Mouse (Mus musculus) MEL (cell line): ENCODE data around the gene Pygm. TPM values are rescaled to one million over a fixed set of nuclear protein-coding genes. Genes with fewer than 3 reads are reported as not detected.

Experiments
- DNase-seq: peaks from one replicate; pipeline ENCODE4 v3.0.0; 2011; ENCODE audit warnings: low read depth, low spot score
- H3K27ac ChIP-seq: 2 replicates; pipeline ENCODE4 v1.5.1; 2012; ENCODE audit warnings: low read depth, mild to moderate bottlenecking, control low read depth, low read length, moderate library complexity; ENCODE audit not compliant: control insufficient read depth
- H3K27me3 ChIP-seq, 2 experiments: fragments of 150-350 bp in 1 of 2; sonication (generic) in 1 of 2; 2 replicates each; pipeline ENCODE4 v1.6.1; 2012; ENCODE audit warnings: low read length in 2 of 2, mild to moderate bottlenecking in 2 of 2, improper control_type of control experiment in 1 of 2, moderate library complexity in 1 of 2; ENCODE audit not compliant: insufficient read depth in 2 of 2, control insufficient read depth in 1 of 2
- H3K36me3 ChIP-seq, 2 experiments: 2 replicates each; pipeline ENCODE4 v1.6.1; 2012 to 2014; ENCODE audit warnings: low read length in 2 of 2, improper control_type of control experiment in 1 of 2, inconsistent platforms in 1 of 2, mild to moderate bottlenecking in 1 of 2; ENCODE audit not compliant: insufficient read depth in 2 of 2, control insufficient read depth in 1 of 2
- H3K4me1 ChIP-seq, 2 experiments: fragments of 150-350 bp in 1 of 2; sonication (generic) in 1 of 2; 2 replicates each; pipeline ENCODE4 v1.6.1; 2012; ENCODE audit warnings: low read length in 2 of 2, improper control_type of control experiment in 1 of 2, mild to moderate bottlenecking in 1 of 2; ENCODE audit not compliant: insufficient read depth in 2 of 2, control insufficient read depth in 1 of 2
- H3K4me3 ChIP-seq, 2 experiments: fragments of 150-350 bp in 1 of 2; sonication (generic) in 1 of 2; 2 replicates each; pipeline ENCODE4 v1.5.1; 2012; ENCODE audit warnings: low read depth in 2 of 2, low read length in 2 of 2, mild to moderate bottlenecking in 2 of 2, moderate library complexity in 2 of 2, control low read depth in 1 of 2, improper control_type of control experiment in 1 of 2; ENCODE audit not compliant: control insufficient read depth in 1 of 2, insufficient read depth in 1 of 2
- H3K79me2 ChIP-seq: 2 replicates; pipeline ENCODE4 v1.6.1; 2012; ENCODE audit warnings: mild to moderate bottlenecking, low read length, moderate library complexity; ENCODE audit not compliant: control insufficient read depth, poor library complexity, insufficient read depth
- H3K9ac ChIP-seq: 2 replicates; pipeline ENCODE4 v1.6.1; 2012; ENCODE audit warnings: low read depth, mild to moderate bottlenecking, control low read depth, low read length, moderate library complexity; ENCODE audit not compliant: control insufficient read depth, poor library complexity, severe bottlenecking
- H3K9me3 ChIP-seq: fragments of 150-350 bp; sonication (generic); replicated peaks from 2 replicates; pipeline ENCODE4 v1.6.1; 2012; ENCODE audit warnings: mild to moderate bottlenecking, low read length, improper control_type of control experiment, moderate library complexity; ENCODE audit not compliant: insufficient read depth
- BHLHE40 ChIP-seq: IDR thresholded peaks from 2 replicates; pipeline ENCODE4 v1.6.1; 2012; ENCODE audit warnings: low read depth, mild to moderate bottlenecking, inconsistent platforms, low read length, improper control_type of control experiment, borderline replicate concordance
- CTCF ChIP-seq, 3 experiments: IDR thresholded peaks in 2 of 3; conservative IDR thresholded peaks in 1 of 3; 2 replicates each; pipeline ENCODE4 v1.5.1; 2011 to 2012; ENCODE audit warnings: low read length in 3 of 3, low read depth in 2 of 3, mild to moderate bottlenecking in 2 of 3, improper control_type of control experiment in 1 of 3, inconsistent platforms in 1 of 3, mixed read lengths in 1 of 3, moderate library complexity in 1 of 3; ENCODE audit not compliant: control insufficient read depth in 1 of 3, insufficient read depth in 1 of 3, poor library complexity in 1 of 3, severe bottlenecking in 1 of 3
- EP300 ChIP-seq, 2 experiments: IDR thresholded peaks; 2 replicates each; pipeline ENCODE4 v1.6.1; 2011; ENCODE audit warnings: improper control_type of control experiment in 2 of 2, low read length in 2 of 2, low read depth in 1 of 2, mild to moderate bottlenecking in 1 of 2
- ETS1 ChIP-seq: IDR thresholded peaks from 2 replicates; pipeline ENCODE4 v1.6.1; 2012; ENCODE audit warnings: low read depth, mild to moderate bottlenecking, inconsistent platforms, low read length, improper control_type of control experiment, moderate library complexity
- GABPA ChIP-seq: IDR thresholded peaks from 2 replicates; pipeline ENCODE4 v1.6.1; 2012; ENCODE audit warnings: low read depth, mild to moderate bottlenecking, inconsistent platforms, low read length, improper control_type of control experiment, moderate library complexity
- GATA1 ChIP-seq: IDR thresholded peaks from 2 replicates; pipeline ENCODE4 v1.6.1; 2011; ENCODE audit warnings: low read depth, low read length, improper control_type of control experiment
- JUND ChIP-seq: IDR thresholded peaks from 2 replicates; pipeline ENCODE4 v1.6.1; 2011; ENCODE audit warnings: low read depth, mild to moderate bottlenecking, improper control_type of control experiment, low read length
- MAFK ChIP-seq: IDR thresholded peaks from 2 replicates; pipeline ENCODE4 v1.6.1; 2011; ENCODE audit warnings: low read depth, mild to moderate bottlenecking, low read length, improper control_type of control experiment, borderline replicate concordance
- MAZ ChIP-seq: IDR thresholded peaks from 2 replicates; pipeline ENCODE4 v1.6.1; 2012; ENCODE audit warnings: low read depth, mild to moderate bottlenecking, inconsistent platforms, low read length, improper control_type of control experiment
- MEF2A ChIP-seq: IDR thresholded peaks from 2 replicates; pipeline ENCODE4 v1.6.1; 2014; ENCODE audit warnings: low read depth, mild to moderate bottlenecking, inconsistent platforms, low read length, improper control_type of control experiment; ENCODE audit not compliant: poor library complexity, insufficient replicate concordance, severe bottlenecking; ENCODE audit errors: extremely low read depth
- MXI1 ChIP-seq: IDR thresholded peaks from 2 replicates; pipeline ENCODE4 v1.6.1; 2011; ENCODE audit warnings: mild to moderate bottlenecking, low read depth, low read length, improper control_type of control experiment
- MYB ChIP-seq: IDR thresholded peaks from 2 replicates; pipeline ENCODE4 v1.6.1; 2011; ENCODE audit warnings: mild to moderate bottlenecking, low read depth, low read length, improper control_type of control experiment
- MYC ChIP-seq: IDR thresholded peaks from 2 replicates; pipeline ENCODE4 v1.6.1; 2011; ENCODE audit warnings: low read depth, mild to moderate bottlenecking, low read length, improper control_type of control experiment, moderate library complexity
- NELFE ChIP-seq: IDR thresholded peaks from 2 replicates; pipeline ENCODE4 v1.6.1; 2011; ENCODE audit warnings: low read depth, low read length, improper control_type of control experiment
- NRF1 ChIP-seq: IDR thresholded peaks from 2 replicates; pipeline ENCODE4 v1.6.1; 2014; ENCODE audit warnings: low read depth, mild to moderate bottlenecking, inconsistent platforms, low read length, improper control_type of control experiment, moderate library complexity; ENCODE audit not compliant: poor library complexity, insufficient read depth, severe bottlenecking
- POLR2AphosphoS2 ChIP-seq: IDR thresholded peaks from 2 replicates; pipeline ENCODE4 v1.6.1; 2011; ENCODE audit warnings: low read length, improper control_type of control experiment
- RAD21 ChIP-seq: IDR thresholded peaks from 2 replicates; pipeline ENCODE4 v1.6.1; 2011; ENCODE audit warnings: mild to moderate bottlenecking, low read depth, low read length, improper control_type of control experiment
- RCOR1 ChIP-seq: IDR thresholded peaks from 2 replicates; pipeline ENCODE4 v1.6.1; 2012; ENCODE audit warnings: low read depth, mild to moderate bottlenecking, inconsistent platforms, low read length, improper control_type of control experiment
- SIN3A ChIP-seq: IDR thresholded peaks from 2 replicates; pipeline ENCODE4 v1.6.1; 2012; ENCODE audit warnings: low read length, improper control_type of control experiment, inconsistent platforms
- SMC3 ChIP-seq: IDR thresholded peaks from 2 replicates; pipeline ENCODE4 v1.6.1; 2011; ENCODE audit warnings: low read depth, low read length, improper control_type of control experiment
- TAL1 ChIP-seq: IDR thresholded peaks from 2 replicates; pipeline ENCODE4 v1.6.1; 2012; ENCODE audit warnings: mild to moderate bottlenecking, inconsistent platforms, low read length, moderate library complexity, mixed read lengths
- TBP ChIP-seq: IDR thresholded peaks from 2 replicates; pipeline ENCODE4 v1.8.0; 2011; ENCODE audit warnings: low read depth, low read length, improper control_type of control experiment
- TCF12 ChIP-seq: IDR thresholded peaks from 2 replicates; pipeline ENCODE4 v1.6.1; 2014; ENCODE audit warnings: low read depth, mild to moderate bottlenecking, inconsistent platforms, low read length, improper control_type of control experiment, moderate library complexity
- UBTF ChIP-seq: IDR thresholded peaks from 2 replicates; pipeline ENCODE4 v1.6.1; 2012; ENCODE audit warnings: low read depth, mild to moderate bottlenecking, inconsistent platforms, low read length, improper control_type of control experiment, moderate library complexity, borderline replicate concordance; ENCODE audit not compliant: insufficient read depth
- USF2 ChIP-seq, 2 experiments: IDR thresholded peaks; 2 replicates each; pipeline ENCODE4 v1.6.1; 2011 to 2012; ENCODE audit warnings: improper control_type of control experiment in 2 of 2, low read length in 2 of 2, borderline replicate concordance in 1 of 2, inconsistent platforms in 1 of 2, low read depth in 1 of 2, mild to moderate bottlenecking in 1 of 2; ENCODE audit not compliant: insufficient read depth in 1 of 2
- ZNF384 ChIP-seq: IDR thresholded peaks from 2 replicates; pipeline ENCODE4 v1.6.1; 2012; ENCODE audit warnings: low read depth, mild to moderate bottlenecking, inconsistent platforms, low read length, improper control_type of control experiment
- polyA plus RNA-seq, 2 experiments: library from polyadenylated mRNA; stranded (reverse) in 1 of 2; unstranded in 1 of 2; fragments of >175 nt in 1 of 2; fragments of >200 nt in 1 of 2; gene quantifications; 2 replicates each; pipeline versions ENCODE4 v1.2.1 to v1.2.4; 2012; ENCODE audit warnings: low replicate concordance in 2 of 2, low read depth in 1 of 2; ENCODE audit not compliant: insufficient read length in 2 of 2, insufficient read depth in 1 of 2, missing spikeins in 1 of 2
- total RNA-seq: library from RNA; depleted of rRNA; stranded (reverse); fragments of 300-350 nt; gene quantifications from 2 replicates; pipeline ENCODE4 v1.2.3, GENCODE M21; 2012

The Pygm gene
- total and polyA plus RNA-seq, 3 experiments, result 0.73 to 3.3 TPM; not detected in 1

GRCm38 (mm10) chr19:6335458-6335827 is 48.8 kb upstream of the Pygm start:
- peak overlapping the region; percentile 57 to 72 for H3K4me3 ChIP-seq
- no peak overlapping the region for H3K27ac ChIP-seq
- DNase-seq, result peak; percentile 51
- no peaks in the 10 kb centered on the region for H3K9me3 ChIP-seq
- no peaks in the 10 kb centered on the region for H3K27me3 ChIP-seq
- peak overlapping the region; percentile 81 for H3K9ac ChIP-seq
- H3K36me3 ChIP-seq, result peaks cover 0 to 13% of the 10 kb centered on the region in 2 experiments; a peak in 2 of 4 replicates
- peaks cover 3 to 18% of the 10 kb centered on the region in 2 experiments for H3K4me1 ChIP-seq
- no peak for TF ChIP-seq ZNF384
- TF ChIP-seq POLR2AphosphoS2, result no peak
- TF ChIP-seq MEF2A, result no peak
- no peak for TF ChIP-seq RCOR1
- TF ChIP-seq CTCF (IDR thresholded peaks at IDR 0.05 in 2 of 3, conservative IDR thresholded peaks at IDR 0.05 in 1 of 3; ENCODE audit: control insufficient read depth in 1 of 3, insufficient read depth in 1 of 3, low read depth in 2 of 3, low read length in 3 of 3, poor library complexity in 1 of 3, severe bottlenecking in 1 of 3), result no peak
- TF ChIP-seq RAD21, result no peak
- TF ChIP-seq NRF1, result no peak
- TF ChIP-seq MAZ, result no peak
- TF ChIP-seq MAFK, result no peak
- TF ChIP-seq EP300 (IDR thresholded peaks at IDR 0.05; ENCODE audit: low read depth in 1 of 2, low read length in 2 of 2), result no peak
- TF ChIP-seq BHLHE40, result no peak
- TF ChIP-seq GATA1, result no peak
- no peak for TF ChIP-seq SMC3
- TF ChIP-seq TBP, result no peak
- H3K79me2 ChIP-seq, result peaks cover 14% of the 10 kb centered on the region

GRCm38 (mm10) chr19:6336920-6337319 is 47.3 kb upstream of the Pygm start:
- DNase-seq, result no peak
- no peak overlapping the region for H3K9ac ChIP-seq
- peaks cover 0 to 13% of the 10 kb centered on the region in 2 experiments; a peak in 2 of 4 replicates for H3K36me3 ChIP-seq
- no peak overlapping the region for H3K27ac ChIP-seq
- no peaks in the 10 kb centered on the region for H3K27me3 ChIP-seq
- peaks cover 14% of the 10 kb centered on the region for H3K79me2 ChIP-seq
- peaks cover 3 to 25% of the 10 kb centered on the region in 2 experiments for H3K4me1 ChIP-seq
- no peak overlapping the region for H3K4me3 ChIP-seq
- H3K9me3 ChIP-seq, result no peaks in the 10 kb centered on the region
- no peak for TF ChIP-seq UBTF
- no peak for TF ChIP-seq CTCF (IDR thresholded peaks at IDR 0.05 in 2 of 3, conservative IDR thresholded peaks at IDR 0.05 in 1 of 3; ENCODE audit: control insufficient read depth in 1 of 3, insufficient read depth in 1 of 3, low read depth in 2 of 3, low read length in 3 of 3, poor library complexity in 1 of 3, severe bottlenecking in 1 of 3)
- no peak for TF ChIP-seq GATA1
- no peak for TF ChIP-seq ZNF384
- TF ChIP-seq RAD21, result no peak
- no peak for TF ChIP-seq MYC
- TF ChIP-seq MEF2A, result no peak
- TF ChIP-seq MXI1, result no peak
- no peak for TF ChIP-seq MYB
- TF ChIP-seq JUND, result no peak
- TF ChIP-seq SMC3, result no peak
- no peak for TF ChIP-seq TCF12
- TF ChIP-seq USF2 (IDR thresholded peaks at IDR 0.05; ENCODE audit: borderline replicate concordance in 1 of 2, insufficient read depth in 1 of 2, low read depth in 1 of 2, low read length in 2 of 2), result no peak
- no peak for TF ChIP-seq TAL1
- no peak for TF ChIP-seq GABPA
- no peak for TF ChIP-seq NELFE
- no peak for TF ChIP-seq SIN3A
- no peak for TF ChIP-seq ETS1
